Mouse (Mus musculus) olfactory bulb, adult 2 months (tissue): ENCODE results near the gene Tbc1d9b.

ENCODE experiments used
- CTCF ChIP-seq: fragments of 200-500 bp; IDR thresholded peaks from 2 replicates; pipeline ENCODE4 v1.5.1; 2012; ENCODE audit warnings: low read depth, mild to moderate bottlenecking, low read length, moderate library complexity; ENCODE audit not compliant: insufficient read depth
- POLR2A ChIP-seq: fragments of 200-500 bp; IDR thresholded peaks from 2 replicates; pipeline ENCODE4 v1.6.1; 2012; ENCODE audit warnings: mild to moderate bottlenecking, low read depth, low read length, moderate library complexity; ENCODE audit not compliant: insufficient read depth

DNA sequence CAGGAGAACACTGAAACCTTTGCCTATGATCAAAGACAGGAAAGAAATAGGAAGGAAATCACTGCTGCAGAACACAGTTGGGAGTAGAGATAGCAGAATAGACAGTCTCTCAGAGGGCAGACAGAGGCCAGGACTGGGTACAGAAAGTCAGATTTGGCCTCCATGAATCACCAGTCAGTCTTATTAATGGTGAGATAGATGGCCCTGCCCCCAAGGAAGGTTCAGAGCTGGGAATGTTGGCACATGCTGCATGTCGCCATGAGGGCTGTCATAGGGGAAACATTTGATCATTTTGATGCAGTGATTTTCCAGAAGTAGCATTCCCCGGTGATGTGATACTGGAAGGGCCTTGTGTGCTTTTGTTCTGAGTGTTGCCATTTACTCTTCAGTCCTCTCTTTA, 31.5 kb upstream of the Tbc1d9b start:
- TF ChIP-seq POLR2A: no peak
- TF ChIP-seq CTCF: no peak
